Mouse (Mus musculus) hindbrain, embryonic 11.5 days (tissue): Measurements from ENCODE around the gene S100a16. TPM values are rescaled to one million over a fixed set of nuclear protein-coding genes. Genes with fewer than 3 reads are reported as not detected.

Source experiments
- ATAC-seq: fragments of 200-750 bp; cut with Nextera tagmentation; 2 replicates; pipeline ENCODE4 v1.8.0; 2017; ENCODE audit warnings: mild to moderate bottlenecking, moderate TSS enrichment, moderate library complexity; ENCODE audit not compliant: low FRiP score
- DNase-seq: peaks from one replicate; pipeline ENCODE4 v3.0.0-alpha.2; 2015; ENCODE audit warnings: low spot score
- H3K27ac ChIP-seq: fragments of 300-500 bp; sonication (generic); 2 replicates; pipeline ENCODE4 v1.5.1; 2014; ENCODE audit warnings: mild to moderate bottlenecking, low read depth, low read length
- H3K27me3 ChIP-seq: fragments of 300-500 bp; sonication (generic); 2 replicates; pipeline ENCODE4 v1.6.1; 2014; ENCODE audit warnings: mild to moderate bottlenecking, low read length, moderate library complexity, mixed read lengths; ENCODE audit not compliant: control insufficient read depth, insufficient read depth
- H3K36me3 ChIP-seq: fragments of 300-500 bp; sonication (generic); 2 replicates; pipeline ENCODE4 v1.6.1; 2014; ENCODE audit warnings: mild to moderate bottlenecking, low read length, moderate library complexity, mixed read lengths; ENCODE audit not compliant: control insufficient read depth, insufficient read depth
- H3K4me1 ChIP-seq: fragments of 300-500 bp; sonication (generic); replicated peaks from 2 replicates; pipeline ENCODE4 v1.6.1; 2014; ENCODE audit warnings: low read length, mixed read lengths; ENCODE audit not compliant: control insufficient read depth, insufficient read depth
- H3K4me2 ChIP-seq: fragments of 300-500 bp; sonication (generic); replicated peaks from 2 replicates; pipeline ENCODE4 v1.6.1; 2014; ENCODE audit warnings: mild to moderate bottlenecking, low read depth, low read length
- H3K4me3 ChIP-seq: fragments of 300-500 bp; sonication (generic); 2 replicates; pipeline ENCODE4 v1.5.1; 2014; ENCODE audit warnings: low read depth, low read length
- H3K9ac ChIP-seq: fragments of 300-500 bp; sonication (generic); 2 replicates; pipeline ENCODE4 v1.6.1; 2014; ENCODE audit warnings: low read depth, low read length
- H3K9me3 ChIP-seq: fragments of 300-500 bp; sonication (generic); 2 replicates; pipeline ENCODE4 v1.6.1; 2016; ENCODE audit warnings: low read length; ENCODE audit not compliant: control insufficient read depth
- WGBS: fragments of 180-500 bp; shearing (Covaris S2); extraction: QIAGEN DNeasy Blood & Tissue Kit; methylation state at CpG from one replicate; pipeline ENCODE4 v1.1.7; 2014; 5-methylcytosine and 5-hydroxymethylcytosine counted together
- polyA plus RNA-seq: library from polyadenylated mRNA; unstranded; fragments of >200 nt; fragmentation: Nextera tagmentation; extraction: Ambion mirVana; gene quantifications from 2 replicates; pipeline ENCODE4 v1.2.1, GENCODE M21; 2014

S100a16 gene
- polyA plus RNA-seq, 1 experiment from 2014 or later = 57.0 TPM

- no peaks in the 10 kb centered on the region for H3K4me1 ChIP-seq
- H3K4me3 ChIP-seq = no peak overlapping the region
- no peaks in the 10 kb centered on the region for H3K36me3 ChIP-seq
- no peaks in the 10 kb centered on the region for H3K9me3 ChIP-seq
- ATAC-seq (peak; percentile 15; the same call in 1 of the 2 replicates), DNase-seq (peak; percentile 79)
- H3K9ac ChIP-seq = no peak overlapping the region
- no peak overlapping the region for H3K4me2 ChIP-seq
- 37% methylated on average over 5 of the region's 5 CpGs for WGBS
- no peaks in the 10 kb centered on the region for H3K27me3 ChIP-seq
- H3K27ac ChIP-seq = no peak overlapping the region
Measured at GRCm38 (mm10) chr3:90585595-90585994, 48.5 kb downstream of the S100a16 start.

- no peak for ATAC-seq
- WGBS = 86% methylated on average over 15 of the region's 15 CpGs
- no peak overlapping the region for H3K27ac ChIP-seq
- H3K36me3 ChIP-seq = no peaks in the 10 kb centered on the region
- no peaks in the 10 kb centered on the region for H3K4me1 ChIP-seq
- no peaks in the 10 kb centered on the region for H3K9me3 ChIP-seq
- no peak overlapping the region for H3K4me2 ChIP-seq
- no peaks in the 10 kb centered on the region for H3K27me3 ChIP-seq
- DNase-seq = no peak
- no peak overlapping the region for H3K9ac ChIP-seq
- no peak overlapping the region for H3K4me3 ChIP-seq
Measured at GRCm38 (mm10) chr3:90586016-90586643, 49.1 kb downstream of the S100a16 start.

- no peak overlapping the region for H3K9ac ChIP-seq
- WGBS = 75% methylated on average over 10 of the region's 10 CpGs
- ATAC-seq (no peak), DNase-seq (no peak)
- no peaks in the 10 kb centered on the region for H3K27me3 ChIP-seq
- H3K4me1 ChIP-seq = no peaks in the 10 kb centered on the region
- H3K36me3 ChIP-seq = no peaks in the 10 kb centered on the region
- no peak overlapping the region for H3K4me2 ChIP-seq
- no peaks in the 10 kb centered on the region for H3K9me3 ChIP-seq
- H3K4me3 ChIP-seq = no peak overlapping the region
- H3K27ac ChIP-seq = no peak overlapping the region
Measured at GRCm38 (mm10) chr3:90586906-90587305, 49.9 kb downstream of the S100a16 start.

- ATAC-seq (no peak), DNase-seq (no peak)
- Histone ChIP-seq H3K4me2 (no peak overlapping the region), H3K36me3 (no peaks in the 10 kb centered on the region), H3K27me3 (no peaks in the 10 kb centered on the region), H3K4me3 (no peak overlapping the region), H3K4me1 (no peaks in the 10 kb centered on the region), H3K9ac (no peak overlapping the region), H3K27ac (no peak overlapping the region), H3K9me3 (no peaks in the 10 kb centered on the region)
- 90% methylated on average over 14 of the region's 14 CpGs for WGBS
Measured at GRCm38 (mm10) chr3:90587361-90588101, 50.5 kb downstream of the S100a16 start.

GRCm38 (mm10) chr3:90589390-90589789 is 52.3 kb downstream of the S100a16 start:
- no peak for ATAC-seq
- WGBS = 81% methylated on average over 6 of the region's 6 CpGs

GRCm38 (mm10) chr3:90589947-90590346 is 52.9 kb downstream of the S100a16 start, which contains the start of gene S100a2:
S100a2 (plus strand) TSS chr3:90590247.
- Histone ChIP-seq H3K4me1 (no peaks in the 10 kb centered on the region), H3K9me3 (no peaks in the 10 kb centered on the region; the same call in 1 of the 2 replicates), H3K36me3 (no peaks in the 10 kb centered on the region), H3K4me2 (no peak within 1 kb of the TSS), H3K4me3 (no peak within 1 kb of the TSS), H3K9ac (no peak within 1 kb of the TSS), H3K27me3 (no peaks in the 10 kb centered on the region), H3K27ac (no peak within 1 kb of the TSS)
- DNase-seq (no peak), ATAC-seq (no peak)
- 88% methylated on average over 8 of the region's 8 CpGs for WGBS

More at GRCm38 (mm10) chr3:90589390-90589789, 52.3 kb downstream of the S100a16 start:
- no peak overlapping the region for H3K27ac ChIP-seq
- no peak overlapping the region for H3K9ac ChIP-seq
- H3K36me3 ChIP-seq = no peaks in the 10 kb centered on the region
- H3K27me3 ChIP-seq = no peaks in the 10 kb centered on the region
- no peaks in the 10 kb centered on the region; the same call in 1 of the 2 replicates for H3K9me3 ChIP-seq
- H3K4me3 ChIP-seq = no peak overlapping the region
- no peak overlapping the region for H3K4me2 ChIP-seq
- H3K4me1 ChIP-seq = no peaks in the 10 kb centered on the region
- no peak for DNase-seq

Other genes starting within 250 kb of the S100a16 start
- gene Gatad2b, start 244.1 kb upstream of the S100a16 start, polyA plus RNA-seq = 13.6 and 26.0 TPM in 2 replicates
- 13.5 and 14.8 TPM in 2 replicates for gene Slc27a3, start 147.3 kb upstream of the S100a16 start, polyA plus RNA-seq
- gene Ints3, start 103.6 kb upstream of the S100a16 start, polyA plus RNA-seq = 34.2 and 34.7 TPM in 2 replicates
- 2.5 and 3.7 TPM in 2 replicates for gene Npr1, start 71.4 kb upstream of the S100a16 start, polyA plus RNA-seq
- 364 and 368 TPM in 2 replicates for gene Ilf2, start 61.1 kb upstream of the S100a16 start, polyA plus RNA-seq
- gene Snapin, start 46.2 kb upstream of the S100a16 start, polyA plus RNA-seq = 72.3 and 77.9 TPM in 2 replicates
- 138 and 143 TPM in 2 replicates for gene Chtop, start 27.8 kb upstream of the S100a16 start, polyA plus RNA-seq
- 8.4 and 9.8 TPM in 2 replicates for gene S100a1, start 22.9 kb upstream of the S100a16 start, polyA plus RNA-seq
- gene S100a13, start 22.8 kb upstream of the S100a16 start, polyA plus RNA-seq = 10.9 and 15.0 TPM in 2 replicates
- not detected in 2 replicates for gene S100a14, start 10.4 kb upstream of the S100a16 start, polyA plus RNA-seq
- 0.39 TPM in 1 of 2 replicates, not detected in the other for gene S100a3, start 23.3 kb downstream of the S100a16 start, polyA plus RNA-seq
- not detected in 2 replicates for gene S100a2, start 53.0 kb downstream of the S100a16 start, polyA plus RNA-seq
- not detected in 2 replicates for gene Gm42674, start 64.7 kb downstream of the S100a16 start, polyA plus RNA-seq
- 0.91 and 1.4 TPM in 2 replicates for gene S100a4, start 66.5 kb downstream of the S100a16 start, polyA plus RNA-seq
- gene S100a5, start 71.3 kb downstream of the S100a16 start, polyA plus RNA-seq = not detected in 2 replicates
- gene S100a6, start 75.6 kb downstream of the S100a16 start, polyA plus RNA-seq = 23.5 and 25.9 TPM in 2 replicates
- gene S100a7a, start 116.8 kb downstream of the S100a16 start, polyA plus RNA-seq = not detected in 2 replicates
- 2.8 and 4.2 TPM in 2 replicates for gene S100a8, start 131.7 kb downstream of the S100a16 start, polyA plus RNA-seq
- gene S100a9, start 158.5 kb downstream of the S100a16 start, polyA plus RNA-seq = 0.86 and 3.1 TPM in 2 replicates
- not detected in 2 replicates for gene Pglyrp4, start 189.7 kb downstream of the S100a16 start, polyA plus RNA-seq
- not detected in 2 replicates for gene Gm5849, start 240.6 kb downstream of the S100a16 start, polyA plus RNA-seq